Mouse (Mus musculus) hindbrain, embryonic 13.5 days (tissue): Measurements from ENCODE around the gene Olfr922. TPM values are rescaled to one million over a fixed set of nuclear protein-coding genes. Genes with fewer than 3 reads are reported as not detected.

Experiments
- ATAC-seq: fragments of 200-750 bp; cut with Nextera tagmentation; 2 replicates; pipeline ENCODE4 v1.8.0; 2017; ENCODE audit warnings: moderate TSS enrichment; ENCODE audit not compliant: low FRiP score
- H3K27ac ChIP-seq: fragments of 300-500 bp; sonication (generic); 2 replicates; pipeline ENCODE4 v1.5.1; 2015; ENCODE audit warnings: inconsistent platforms, mild to moderate bottlenecking, moderate library complexity
- H3K27me3 ChIP-seq: fragments of 300-500 bp; sonication (generic); 2 replicates; pipeline ENCODE4 v1.6.1; 2015; ENCODE audit warnings: mild to moderate bottlenecking, inconsistent platforms
- H3K36me3 ChIP-seq: fragments of 300-500 bp; sonication (generic); 2 replicates; pipeline ENCODE4 v1.6.1; 2015; ENCODE audit warnings: mild to moderate bottlenecking, inconsistent platforms
- H3K4me1 ChIP-seq: fragments of 300-500 bp; sonication (generic); replicated peaks from 2 replicates; pipeline ENCODE4 v1.6.1; 2015; ENCODE audit warnings: inconsistent platforms
- H3K4me2 ChIP-seq: fragments of 300-500 bp; sonication (generic); 2 replicates; pipeline ENCODE4 v1.6.1; 2015; ENCODE audit warnings: inconsistent platforms, mild to moderate bottlenecking, moderate library complexity
- H3K4me3 ChIP-seq: fragments of 300-500 bp; sonication (generic); 2 replicates; pipeline ENCODE4 v1.5.1; 2015; ENCODE audit warnings: mild to moderate bottlenecking, inconsistent platforms
- H3K9ac ChIP-seq: fragments of 300-500 bp; sonication (generic); 2 replicates; pipeline ENCODE4 v1.6.1; 2015; ENCODE audit warnings: mild to moderate bottlenecking, inconsistent platforms
- H3K9me3 ChIP-seq: fragments of 300-500 bp; sonication (generic); 2 replicates; pipeline ENCODE4 v1.6.1; 2016; ENCODE audit warnings: inconsistent platforms
- WGBS: fragments of 180-500 bp; shearing (Covaris S2); methylation state at CpG from one replicate; pipeline ENCODE4 v1.1.7; 2015; 5-methylcytosine and 5-hydroxymethylcytosine counted together
- polyA plus RNA-seq: library from polyadenylated mRNA; unstranded; fragments of >200 nt; fragmentation: Nextera tagmentation; extraction: Ambion mirVana; gene quantifications from 2 replicates; pipeline ENCODE4 v1.2.1, GENCODE M21; 2015

Olfr922 gene
- polyA plus RNA-seq, result not detected in 2 replicates

GRCm38 (mm10) chr9:38814314-38814713 lies at the start of gene Olfr922:
Gene Olfr922, plus strand, starts transcription at chr9:38814614.
- no peaks in the 10 kb centered on the region for H3K36me3 ChIP-seq
- no peak within 1 kb of the TSS for H3K4me2 ChIP-seq
- H3K27ac ChIP-seq, result no peak within 1 kb of the TSS
- H3K9me3 ChIP-seq, result no peaks in the 10 kb centered on the region
- 79% methylated on average over 2 of the region's 2 CpGs for WGBS
- no peak within 1 kb of the TSS for H3K4me3 ChIP-seq
- no peaks in the 10 kb centered on the region for H3K4me1 ChIP-seq
- ATAC-seq, result no peak
- no peaks in the 10 kb centered on the region for H3K27me3 ChIP-seq
- no peak within 1 kb of the TSS for H3K9ac ChIP-seq

GRCm38 (mm10) chr9:38772768-38773167 lies 41.6 kb upstream of the Olfr922 start, which contains the start of gene Olfr921:
Gene Olfr921, plus strand, starts transcription at chr9:38773068.
- no peak within 1 kb of the TSS for H3K27ac ChIP-seq
- no peak for ATAC-seq
- H3K9me3 ChIP-seq, result no peaks in the 10 kb centered on the region
- H3K4me3 ChIP-seq, result no peak within 1 kb of the TSS
- no peaks in the 10 kb centered on the region for H3K4me1 ChIP-seq
- H3K27me3 ChIP-seq, result no peaks in the 10 kb centered on the region
- H3K36me3 ChIP-seq, result no peaks in the 10 kb centered on the region
- no peak within 1 kb of the TSS for H3K4me2 ChIP-seq
- H3K9ac ChIP-seq, result no peak within 1 kb of the TSS

GRCm38 (mm10) chr9:38792689-38793088 lies 21.7 kb upstream of the Olfr922 start:
- no peak for ATAC-seq
- no peaks in the 10 kb centered on the region for H3K9me3 ChIP-seq
- H3K4me3 ChIP-seq, result no peak overlapping the region
- no peaks in the 10 kb centered on the region for H3K36me3 ChIP-seq
- no peak overlapping the region for H3K4me2 ChIP-seq
- H3K27ac ChIP-seq, result no peak overlapping the region
- H3K9ac ChIP-seq, result no peak overlapping the region
- H3K4me1 ChIP-seq, result no peaks in the 10 kb centered on the region
- 88% methylated on average over 2 of the region's 2 CpGs for WGBS
- no peaks in the 10 kb centered on the region for H3K27me3 ChIP-seq

- H3K4me1 ChIP-seq, result no peaks in the 10 kb centered on the region
- no peaks in the 10 kb centered on the region for H3K9me3 ChIP-seq
- H3K36me3 ChIP-seq, result no peaks in the 10 kb centered on the region
- H3K4me3 ChIP-seq, result no peak overlapping the region
- H3K9ac ChIP-seq, result no peak overlapping the region
- H3K4me2 ChIP-seq, result no peak overlapping the region
- no peak overlapping the region for H3K27ac ChIP-seq
- no peak for ATAC-seq
- no peaks in the 10 kb centered on the region for H3K27me3 ChIP-seq
Observed at GRCm38 (mm10) chr9:38805696-38806095, 8.7 kb upstream of the Olfr922 start.

- Histone ChIP-seq H3K4me3 (no peak overlapping the region), H3K9me3 (no peaks in the 10 kb centered on the region), H3K9ac (no peak overlapping the region), H3K4me2 (no peak overlapping the region), H3K4me1 (no peaks in the 10 kb centered on the region), H3K36me3 (no peaks in the 10 kb centered on the region), H3K27ac (no peak overlapping the region), H3K27me3 (no peaks in the 10 kb centered on the region)
- ATAC-seq, result no peak
- WGBS, result 83% methylated on average over 1 of the region's 1 CpGs
Observed at GRCm38 (mm10) chr9:38815458-38815986, 1.1 kb downstream of the Olfr922 start.

GRCm38 (mm10) chr9:38826245-38826644 lies 11.8 kb downstream of the Olfr922 start, which contains the start of gene Olfr923:
Gene Olfr923, plus strand, starts transcription at chr9:38826545.
- Histone ChIP-seq H3K36me3 (no peaks in the 10 kb centered on the region), H3K4me3 (no peak within 1 kb of the TSS), H3K4me1 (no peaks in the 10 kb centered on the region), H3K27ac (no peak within 1 kb of the TSS), H3K9me3 (no peaks in the 10 kb centered on the region), H3K27me3 (no peaks in the 10 kb centered on the region), H3K4me2 (no peak within 1 kb of the TSS), H3K9ac (no peak within 1 kb of the TSS)
- WGBS, result 87% methylated on average over 1 of the region's 1 CpGs
- no peak for ATAC-seq

GRCm38 (mm10) chr9:38833027-38833426 lies 18.6 kb downstream of the Olfr922 start:
- Histone ChIP-seq H3K4me1 (no peaks in the 10 kb centered on the region), H3K27ac (no peak overlapping the region), H3K4me2 (no peak overlapping the region), H3K4me3 (no peak overlapping the region), H3K36me3 (no peaks in the 10 kb centered on the region), H3K27me3 (no peaks in the 10 kb centered on the region), H3K9ac (no peak overlapping the region), H3K9me3 (no peaks in the 10 kb centered on the region)
- WGBS, result 85% methylated on average over 2 of the region's 2 CpGs
- ATAC-seq, result no peak

- H3K4me3 ChIP-seq, result no peak within 1 kb of the TSS
- no peaks in the 10 kb centered on the region for H3K36me3 ChIP-seq
- 93% methylated on average over 1 of the region's 1 CpGs for WGBS
- H3K9ac ChIP-seq, result no peak within 1 kb of the TSS
- no peak for ATAC-seq
- H3K9me3 ChIP-seq, result no peaks in the 10 kb centered on the region
- H3K27ac ChIP-seq, result no peak within 1 kb of the TSS
- H3K4me2 ChIP-seq, result no peak within 1 kb of the TSS
- no peaks in the 10 kb centered on the region for H3K4me1 ChIP-seq
- no peaks in the 10 kb centered on the region for H3K27me3 ChIP-seq
Observed at GRCm38 (mm10) chr9:38844149-38844548, 29.7 kb downstream of the Olfr922 start, which contains the start of gene Olfr924. Gene Olfr924, plus strand, starts transcription at chr9:38844449.

- Histone ChIP-seq H3K4me2 (no peak within 1 kb of the TSS), H3K4me3 (no peak within 1 kb of the TSS), H3K27ac (no peak within 1 kb of the TSS), H3K9ac (no peak within 1 kb of the TSS), H3K27me3 (no peaks in the 10 kb centered on the region), H3K4me1 (no peaks in the 10 kb centered on the region), H3K36me3 (no peaks in the 10 kb centered on the region), H3K9me3 (no peaks in the 10 kb centered on the region)
- ATAC-seq, result no peak
Observed at GRCm38 (mm10) chr9:38854760-38855159, 40.3 kb downstream of the Olfr922 start, which contains the start of gene Olfr26. Gene Olfr26, plus strand, starts transcription at chr9:38855060.

Other genes starting within 250 kb of the Olfr922 start
- gene Olfr912, start 234.4 kb upstream of the Olfr922 start, polyA plus RNA-seq, result not detected in 2 replicates
- gene Olfr913, start 221.9 kb upstream of the Olfr922 start, polyA plus RNA-seq, result not detected in 2 replicates
- gene Olfr914, start 209.5 kb upstream of the Olfr922 start, polyA plus RNA-seq, result not detected in 2 replicates
- not detected in 2 replicates for gene Olfr916, start 154.7 kb upstream of the Olfr922 start, polyA plus RNA-seq
- not detected in 2 replicates for gene Olfr917, start 148.8 kb upstream of the Olfr922 start, polyA plus RNA-seq
- not detected in 2 replicates for gene Olfr918, start 140.0 kb upstream of the Olfr922 start, polyA plus RNA-seq
- gene Olfr919, start 110.9 kb upstream of the Olfr922 start, polyA plus RNA-seq, result not detected in 2 replicates
- gene Vwa5a, start 96.3 kb upstream of the Olfr922 start, polyA plus RNA-seq, result 8.6 and 9.1 TPM in 2 replicates
- not detected in 2 replicates for gene Olfr920, start 62.3 kb upstream of the Olfr922 start, polyA plus RNA-seq
- not detected in 2 replicates for gene Olfr921, start 41.5 kb upstream of the Olfr922 start, polyA plus RNA-seq
- not detected in 2 replicates for gene Olfr923, start 11.9 kb downstream of the Olfr922 start, polyA plus RNA-seq
- gene Olfr924, start 29.8 kb downstream of the Olfr922 start, polyA plus RNA-seq, result not detected in 2 replicates
- gene Olfr26, start 40.4 kb downstream of the Olfr922 start, polyA plus RNA-seq, result not detected in 2 replicates
- not detected in 2 replicates for gene Olfr926, start 62.5 kb downstream of the Olfr922 start, polyA plus RNA-seq
- gene Olfr930, start 115.2 kb downstream of the Olfr922 start, polyA plus RNA-seq, result not detected in 2 replicates
- not detected in 2 replicates for gene Olfr933, start 157.7 kb downstream of the Olfr922 start, polyA plus RNA-seq
- not detected in 2 replicates for gene Olfr934, start 173.7 kb downstream of the Olfr922 start, polyA plus RNA-seq
- gene Olfr935, start 185.1 kb downstream of the Olfr922 start, polyA plus RNA-seq, result not detected in 2 replicates
- not detected in 2 replicates for gene Olfr146, start 208.8 kb downstream of the Olfr922 start, polyA plus RNA-seq